Mouse (Mus musculus) spleen, embryonic (tissue): ENCODE measurements at regions not wholly inside any gene's neighbourhood (a gene's known extent, or its start where the extent isn't known, plus 50 kb on each side); places are given as distances from the start of the nearest gene placed in this dataset.

ENCODE experiments used
- CTCF ChIA-PET: fragments of 350-600 bp; sonication (Branson Sonifier 250); formaldehyde crosslinking; loops from one replicate; lab custom pipeline; 2022; lab: Charles Lee

DNA sequence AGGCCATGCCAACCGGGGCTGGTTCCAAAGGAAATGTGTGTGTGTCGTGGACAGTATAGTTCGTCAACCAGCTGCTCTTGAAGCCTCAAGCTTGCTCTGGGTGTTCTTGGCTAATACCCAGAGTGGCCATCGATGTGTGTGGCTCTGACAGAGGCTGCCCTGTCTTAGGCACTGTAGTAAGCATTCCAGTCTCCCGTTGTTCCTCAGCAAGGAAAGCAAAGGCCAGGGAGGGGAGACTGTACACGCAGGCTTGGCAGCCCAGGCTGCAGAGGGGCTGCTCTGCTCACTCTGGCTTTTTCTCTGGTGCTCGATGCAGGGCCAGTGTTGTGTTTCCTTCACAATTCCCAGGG is 106.1 kb upstream of the Unc5b start:
- CTCF ChIA-PET, result no interaction called here

GRCm38 (mm10) chr10:60936659-60937516 is 105.5 kb upstream of the Unc5b start:
- CTCF ChIA-PET, result no interaction called here

GRCm38 (mm10) chr10:60934297-60935286 is 103.2 kb upstream of the Unc5b start:
- CTCF ChIA-PET, result interaction anchor here (0.6 kb wide), 1 partner anchor 88 kb away, joined by 3 read pairs; no protein-coding TSS in a partner anchor

GRCm38 (mm10) chr10:60933891-60934290 is 102.5 kb upstream of the Unc5b start:
- CTCF ChIA-PET, result interaction anchor here (0.6 kb wide), 1 partner anchor 88 kb away, joined by 3 read pairs; no protein-coding TSS in a partner anchor

DNA sequence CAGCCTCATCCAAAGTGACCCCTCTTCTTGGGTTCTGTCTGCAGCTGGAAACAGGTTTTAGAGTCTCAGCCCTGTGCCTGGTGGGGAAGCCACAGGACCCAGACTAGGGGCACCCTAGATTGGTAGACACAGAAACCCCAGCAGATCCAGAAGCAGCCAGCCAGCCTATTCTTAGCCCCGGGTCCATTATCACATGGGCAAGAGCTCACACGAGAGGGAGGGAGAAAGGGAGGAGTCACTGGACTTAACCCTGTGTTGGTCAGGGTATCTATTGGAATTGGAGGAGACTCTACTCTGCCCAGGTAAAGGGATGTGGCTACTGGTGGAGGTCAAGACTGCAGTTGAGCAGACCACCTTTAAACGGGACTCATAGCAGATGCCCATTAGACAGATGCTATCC is 101.5 kb upstream of the Unc5b start:
- CTCF ChIA-PET, result interaction anchor here (0.6 kb wide), 1 partner anchor 154 kb away, joined by 9 read pairs; no protein-coding TSS in a partner anchor

DNA sequence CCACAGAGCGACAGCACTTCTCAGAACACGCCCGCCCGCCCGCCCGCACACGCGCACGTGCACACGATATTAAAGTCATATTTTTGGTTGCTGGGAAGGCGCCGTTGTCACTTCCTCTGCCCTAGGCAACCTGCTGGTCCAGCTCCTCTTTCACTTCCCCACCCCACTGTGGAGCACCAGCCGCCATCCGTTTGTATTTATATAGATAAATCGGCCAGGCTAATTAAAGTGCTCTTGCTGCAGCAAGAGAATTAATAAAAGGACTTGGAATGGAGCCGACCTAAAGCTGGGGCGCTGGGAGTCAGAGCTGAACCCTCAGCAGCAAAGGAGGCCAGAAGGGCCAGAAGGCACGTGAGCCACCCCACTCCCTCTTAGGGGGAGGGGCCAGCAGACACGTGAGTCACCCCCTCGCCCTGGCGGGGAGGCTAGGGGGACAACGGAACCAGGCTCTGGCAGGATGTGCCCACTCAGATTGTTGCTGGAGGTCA is 100.6 kb upstream of the Unc5b start:
- CTCF ChIA-PET, result no interaction called here

DNA sequence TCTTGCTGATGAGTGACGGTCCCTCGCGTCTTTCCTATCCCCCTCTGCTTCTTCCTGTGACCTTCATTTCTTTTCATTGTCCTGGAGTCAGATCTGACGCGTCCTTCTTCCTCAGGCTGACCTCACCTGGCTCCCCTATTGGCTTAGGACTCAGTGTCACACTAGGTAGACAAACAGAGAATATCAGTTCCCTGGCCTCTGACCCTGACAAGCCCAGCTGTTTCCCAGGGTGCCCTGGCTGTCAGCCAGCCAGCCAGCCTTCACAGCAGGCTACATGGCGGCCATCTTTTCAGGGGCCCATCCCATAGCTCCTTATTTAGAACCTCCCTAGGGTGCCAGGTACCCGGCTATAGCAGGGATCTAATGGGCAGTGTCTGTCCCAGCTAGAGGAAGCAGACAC is 97.3 kb upstream of the Unc5b start:
- CTCF ChIA-PET, result no interaction called here

GRCm38 (mm10) chr10:60928164-60928563 is 96.8 kb upstream of the Unc5b start:
- CTCF ChIA-PET, result no interaction called here

- CTCF ChIA-PET, result no interaction called here
These were observed 95.3 kb upstream of the Unc5b start for GRCm38 (mm10) chr10:60926632-60927031.

DNA sequence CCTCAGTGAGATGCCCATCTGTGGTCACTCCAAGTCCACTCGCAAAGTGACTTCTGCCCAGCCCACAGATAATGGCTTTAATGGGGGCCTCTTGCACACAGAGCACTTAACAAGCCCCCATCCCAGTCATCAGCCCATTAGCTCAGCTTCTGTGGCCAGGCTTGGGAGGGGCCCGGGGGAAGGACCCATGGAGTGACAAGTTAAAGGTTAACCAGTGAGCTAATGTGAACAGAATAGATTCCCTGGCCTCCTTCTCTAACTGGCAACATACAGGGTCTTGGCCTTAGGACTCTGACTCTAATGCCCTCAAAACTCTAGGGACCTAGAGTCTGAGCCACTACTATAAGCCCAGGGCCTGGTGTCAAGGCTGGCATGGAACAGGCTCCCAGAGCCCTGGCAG is 94.3 kb upstream of the Unc5b start:
- CTCF ChIA-PET, result no interaction called here

GRCm38 (mm10) chr10:60925198-60925597 is 93.8 kb upstream of the Unc5b start:
- CTCF ChIA-PET, result no interaction called here

DNA sequence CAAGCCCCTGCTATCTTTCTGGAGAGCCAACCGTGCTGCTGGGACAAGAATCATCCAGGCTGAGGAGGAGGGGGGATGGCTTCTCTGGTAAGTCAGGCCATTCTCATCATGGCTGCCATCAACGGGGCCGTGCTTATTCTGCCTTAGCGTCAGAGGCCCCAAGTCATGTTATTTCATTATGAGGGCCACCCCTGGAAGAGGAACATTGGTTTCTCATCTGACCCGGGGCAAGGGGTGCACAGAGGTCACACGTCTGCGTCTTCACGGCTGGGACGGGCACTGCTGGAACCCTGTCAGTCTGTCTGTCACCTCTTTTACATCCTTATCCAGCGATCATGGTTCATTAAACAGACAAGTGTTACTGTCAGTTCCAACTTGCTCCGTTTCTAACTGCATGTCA is 92.4 kb upstream of the Unc5b start:
- CTCF ChIA-PET, result no interaction called here

DNA sequence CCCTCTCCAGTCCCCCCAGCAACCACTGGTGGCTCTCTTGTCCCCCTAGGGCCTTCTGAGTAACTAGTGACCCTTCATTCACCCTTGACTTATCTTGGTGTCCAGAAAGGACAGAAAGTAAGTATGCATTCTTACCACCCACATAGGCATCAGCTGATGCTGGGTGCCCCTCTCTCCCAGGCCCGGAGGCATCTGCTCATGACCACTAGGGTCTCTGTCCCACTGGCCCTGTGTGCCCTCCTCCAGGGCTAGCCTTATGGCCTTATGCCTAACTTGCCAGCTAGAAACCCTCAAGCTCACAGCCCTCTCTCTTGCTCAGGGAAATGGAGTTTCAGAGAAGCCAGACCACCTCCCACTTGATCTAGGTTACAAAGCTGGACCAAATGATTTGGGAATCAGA is 89.2 kb upstream of the Unc5b start:
- CTCF ChIA-PET, result no interaction called here

- CTCF ChIA-PET, result no interaction called here
These were observed 86.6 kb upstream of the Unc5b start for GRCm38 (mm10) chr10:60918020-60918419.

GRCm38 (mm10) chr10:60914391-60914790 is 83.0 kb upstream of the Unc5b start:
- CTCF ChIA-PET, result no interaction called here

DNA sequence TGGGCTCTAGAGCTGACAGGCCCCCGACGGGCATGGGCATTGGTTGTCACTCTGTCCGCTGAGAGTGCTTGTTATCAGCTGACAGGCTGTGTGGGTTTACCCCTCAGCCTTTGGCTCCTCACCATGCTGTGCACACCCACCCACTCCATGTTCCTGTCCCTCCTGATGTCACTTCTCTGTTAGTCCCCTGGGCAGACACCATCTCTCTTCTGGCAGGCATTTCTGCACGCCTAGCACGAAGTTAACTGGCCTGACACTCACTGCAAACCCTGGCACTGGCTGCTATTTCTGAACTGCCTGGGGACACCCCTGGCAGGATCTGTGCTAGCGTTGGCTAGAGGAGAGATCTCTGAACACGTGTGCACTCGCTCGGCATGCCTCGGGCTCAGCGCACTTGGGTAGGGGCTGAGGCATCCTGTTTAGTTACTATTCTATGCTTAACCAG is 82.1 kb upstream of the Unc5b start:
- CTCF ChIA-PET, result no interaction called here

DNA sequence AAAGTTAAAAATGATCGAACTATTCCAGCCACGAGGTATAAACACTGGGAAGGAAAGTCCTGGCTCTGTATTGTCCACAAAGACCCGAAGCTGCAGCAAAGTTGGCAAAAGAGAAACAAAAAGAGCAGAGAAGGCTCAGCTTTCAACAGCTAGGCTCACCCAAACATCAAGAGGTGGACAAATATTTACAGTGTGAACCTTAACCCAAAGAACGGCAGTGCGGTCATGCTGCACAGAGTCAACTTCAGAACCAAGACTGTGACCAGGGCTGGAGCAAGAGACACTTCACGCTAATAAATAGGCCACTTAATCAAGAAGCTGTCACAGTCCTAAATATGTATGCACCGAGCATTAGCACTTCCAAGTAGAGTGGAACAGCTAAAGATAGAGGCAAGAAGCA is 73.0 kb upstream of the Unc5b start:
- CTCF ChIA-PET, result no interaction called here

DNA sequence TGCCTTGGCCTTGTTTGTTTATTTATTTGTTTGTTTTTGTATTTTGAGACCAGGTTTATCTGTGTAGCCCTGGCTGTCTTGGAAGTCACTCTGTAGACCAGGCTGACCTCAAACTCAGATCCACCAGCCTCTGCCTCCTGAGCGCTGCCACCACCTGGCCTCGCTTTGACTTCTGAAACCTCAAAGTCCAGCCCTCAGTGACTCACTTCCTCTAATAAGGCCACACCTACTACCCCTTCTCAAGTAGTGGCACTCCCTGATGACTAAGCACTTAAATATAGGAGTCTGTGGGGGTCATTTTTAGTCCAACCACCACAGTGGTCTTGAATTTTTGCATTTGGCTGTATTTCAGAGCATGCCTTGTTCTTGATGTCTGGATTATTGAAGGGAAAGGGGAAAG is 69.6 kb upstream of the Unc5b start:
- CTCF ChIA-PET, result no interaction called here

- CTCF ChIA-PET, result no interaction called here
These were observed 62.4 kb upstream of the Unc5b start for GRCm38 (mm10) chr10:60893810-60894147.

- CTCF ChIA-PET, result no interaction called here
These were observed 61.9 kb upstream of the Unc5b start for GRCm38 (mm10) chr10:60893130-60893809.

DNA sequence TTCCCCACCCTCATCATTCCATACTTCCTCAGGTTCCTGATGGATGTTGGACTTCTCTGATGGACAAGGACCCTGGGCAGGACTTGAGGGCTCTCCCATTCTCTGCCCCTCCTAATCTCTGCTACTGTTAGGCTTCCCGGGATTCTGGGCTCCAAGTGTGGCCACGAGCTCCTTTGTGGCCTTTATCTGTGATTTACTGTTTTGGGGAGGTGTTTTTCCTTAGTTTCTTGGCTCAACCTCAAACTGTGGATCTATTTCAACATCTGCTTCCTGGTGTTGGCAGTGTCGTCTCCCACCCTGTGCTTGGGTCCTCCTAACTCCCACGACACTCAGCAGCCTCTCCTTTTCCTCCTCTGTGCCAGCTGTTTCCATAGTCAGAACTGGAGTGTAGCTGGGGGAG is 61.3 kb upstream of the Unc5b start:
- CTCF ChIA-PET, result no interaction called here
